Mouse (Mus musculus) small intestine, adult 2 months (tissue): ENCODE measurements around the gene Ulk4. TPM values are rescaled to one million over a fixed set of nuclear protein-coding genes. Genes with fewer than 3 reads are reported as not detected.
"Not testable (repeated sequence)": the region's sequence is repeated elsewhere in the genome, so short reads cannot be mapped to it uniquely, and the experiment has no call there.

ENCODE experiments used
- H3K27ac ChIP-seq: fragments of 200-500 bp; 2 replicates; pipeline ENCODE4 v1.5.1; 2012; ENCODE audit warnings: low read depth, low read length, control low read depth, inconsistent platforms; ENCODE audit not compliant: insufficient read depth
- H3K27me3 ChIP-seq: fragments of 200-500 bp; 2 replicates; pipeline ENCODE4 v1.6.1; 2012; ENCODE audit warnings: mild to moderate bottlenecking, moderate library complexity, low read length, inconsistent platforms; ENCODE audit not compliant: control insufficient read depth, insufficient read depth
- H3K36me3 ChIP-seq: fragments of 200-500 bp; 2 replicates; pipeline ENCODE4 v1.6.1; 2012; ENCODE audit warnings: mild to moderate bottlenecking, low read length, control low read depth, inconsistent platforms; ENCODE audit not compliant: control insufficient read depth, insufficient read depth
- H3K4me1 ChIP-seq: fragments of 200-500 bp; 2 replicates; pipeline ENCODE4 v1.6.1; 2012; ENCODE audit warnings: low read length, inconsistent platforms, mixed read lengths; ENCODE audit not compliant: control insufficient read depth, insufficient read depth, insufficient read length
- H3K4me3 ChIP-seq: fragments of 200-500 bp; 2 replicates; pipeline ENCODE4 v1.5.1; 2012; ENCODE audit warnings: low read depth, mild to moderate bottlenecking, control low read depth, inconsistent platforms, low read length, moderate library complexity
- CTCF ChIP-seq: fragments of 200-500 bp; IDR thresholded peaks from 2 replicates; pipeline ENCODE4 v1.5.1; 2012; ENCODE audit warnings: low read depth, mild to moderate bottlenecking, control low read depth, inconsistent platforms, low read length, moderate library complexity, mixed read lengths; ENCODE audit not compliant: insufficient replicate concordance, insufficient read length; ENCODE audit errors: extremely low read depth
- POLR2A ChIP-seq: fragments of 200-500 bp; IDR thresholded peaks from 2 replicates; pipeline ENCODE4 v1.6.1; 2012; ENCODE audit warnings: low read depth, mild to moderate bottlenecking, control low read depth, inconsistent platforms, low read length, moderate library complexity
- WGBS: fragments of 180-500 bp; shearing (Covaris S2); methylation state at CpG from one replicate; pipeline ENCODE4 v1.1.7; 2018; 5-methylcytosine and 5-hydroxymethylcytosine counted together
- polyA plus RNA-seq: library from polyadenylated mRNA; depleted of rRNA; stranded (reverse); fragments of >200 nt; gene quantifications from 2 replicates; pipeline ENCODE4 v1.2.3, GENCODE M21; 2012

The Ulk4 gene
- polyA plus RNA-seq, 1 experiment: 0.65 TPM

DNA sequence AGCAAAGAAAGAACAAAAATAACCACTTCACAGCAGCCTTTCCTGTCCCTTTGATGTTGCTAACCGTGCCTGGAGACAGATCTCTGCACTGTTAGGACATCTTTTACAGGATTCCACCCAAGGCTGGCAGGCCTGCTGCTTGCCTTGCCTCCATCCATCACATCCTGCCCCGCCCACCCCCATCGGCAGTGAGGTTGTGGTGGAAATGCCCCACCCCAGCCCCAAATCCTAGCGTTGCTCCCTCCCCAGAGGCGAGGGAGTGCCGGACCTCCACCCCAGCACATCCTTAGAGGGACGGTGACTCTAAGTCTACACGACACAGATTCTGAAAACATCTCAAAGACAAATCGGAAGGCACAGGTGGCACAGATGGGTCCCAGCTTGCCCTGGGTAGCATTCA, 219.6 kb downstream of the Ulk4 start:
- H3K27ac ChIP-seq: no peak overlapping the region
- WGBS: 48% methylated on average over 9 of the region's 9 CpGs
- TF ChIP-seq POLR2A (no peak), CTCF (no peak)

DNA sequence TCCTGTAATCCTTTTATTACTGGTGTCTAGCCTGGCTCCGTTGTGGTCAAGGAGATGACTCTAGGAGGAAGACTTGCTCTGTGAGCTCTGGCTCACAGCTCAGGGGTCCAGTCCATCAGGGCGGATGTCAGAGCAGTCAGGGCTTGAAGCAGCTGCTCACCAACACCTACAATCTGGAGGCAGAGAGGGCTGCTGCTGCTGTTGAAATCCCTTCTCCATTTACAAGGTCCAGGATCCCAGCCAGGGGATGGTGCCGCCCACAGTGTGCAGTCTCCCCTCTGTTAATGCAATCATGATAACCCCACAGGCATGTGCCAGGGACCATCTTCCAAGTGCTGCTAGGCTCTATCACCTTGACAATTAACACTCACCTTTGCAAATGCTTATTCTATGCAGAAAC, 220.5 kb downstream of the Ulk4 start:
- 76% methylated on average over 3 of the region's 3 CpGs for WGBS
- no peak overlapping the region for H3K27ac ChIP-seq
- H3K36me3 ChIP-seq: no peaks in the 10 kb centered on the region
- H3K27me3 ChIP-seq: no peaks in the 10 kb centered on the region
- TF ChIP-seq POLR2A: no peak
- H3K4me3 ChIP-seq: no peak overlapping the region
- no peaks in the 10 kb centered on the region for H3K4me1 ChIP-seq

More for the DNA sequence above, 219.6 kb downstream of the Ulk4 start:
- H3K4me1 ChIP-seq: no peaks in the 10 kb centered on the region
- no peak overlapping the region for H3K4me3 ChIP-seq
- no peaks in the 10 kb centered on the region for H3K36me3 ChIP-seq
- H3K27me3 ChIP-seq: no peaks in the 10 kb centered on the region

DNA sequence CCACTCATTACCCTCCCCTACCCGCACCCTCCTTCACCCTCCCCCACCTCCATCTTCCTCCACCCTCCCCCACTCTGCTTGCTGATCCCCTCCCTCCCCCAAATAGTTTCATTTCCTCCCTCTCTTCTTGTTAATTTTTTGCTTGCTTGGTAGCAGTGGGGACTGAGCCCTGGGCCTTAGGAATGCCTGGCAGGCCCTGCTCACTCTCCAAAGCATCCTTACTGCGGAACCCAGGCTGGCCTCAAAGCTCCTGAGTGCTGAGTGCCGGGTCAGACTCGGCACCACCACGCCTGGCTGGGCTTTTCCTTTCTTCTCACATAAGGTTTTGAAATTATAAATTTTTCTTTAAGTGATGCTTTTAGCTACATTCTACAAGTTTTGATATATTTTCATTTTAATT, 221.0 kb downstream of the Ulk4 start:
- TF ChIP-seq POLR2A: no peak
- TF ChIP-seq CTCF: no peak
- Histone ChIP-seq H3K27me3 (no peaks in the 10 kb centered on the region), H3K4me3 (no peak overlapping the region), H3K36me3 (no peaks in the 10 kb centered on the region), H3K4me1 (no peaks in the 10 kb centered on the region), H3K27ac (no peak overlapping the region)
- 77% methylated on average over 5 of the region's 5 CpGs for WGBS

DNA sequence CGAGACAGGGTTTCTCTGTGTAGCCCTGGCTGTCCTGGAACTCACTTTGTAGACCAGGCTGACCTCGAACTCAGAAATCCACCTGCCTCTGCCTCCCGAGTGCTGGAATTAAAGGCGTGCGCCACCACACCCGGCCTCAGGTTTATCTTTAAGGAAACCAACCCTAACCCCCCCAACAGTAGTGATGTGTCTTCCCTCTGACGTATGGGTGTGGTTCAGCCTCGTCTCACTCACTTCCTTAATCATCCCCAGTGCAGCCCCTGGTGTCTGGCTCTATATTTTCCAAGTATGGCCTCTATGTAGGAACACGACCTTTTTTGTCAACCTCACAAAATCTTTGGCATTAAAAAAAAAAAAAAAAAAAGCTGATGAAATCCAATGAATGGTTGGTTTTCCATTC, 231.3 kb downstream of the Ulk4 start:
- not testable (repeated sequence) for H3K27ac ChIP-seq, H3K4me3 ChIP-seq
- WGBS: 53% methylated on average over 9 of the region's 9 CpGs

DNA sequence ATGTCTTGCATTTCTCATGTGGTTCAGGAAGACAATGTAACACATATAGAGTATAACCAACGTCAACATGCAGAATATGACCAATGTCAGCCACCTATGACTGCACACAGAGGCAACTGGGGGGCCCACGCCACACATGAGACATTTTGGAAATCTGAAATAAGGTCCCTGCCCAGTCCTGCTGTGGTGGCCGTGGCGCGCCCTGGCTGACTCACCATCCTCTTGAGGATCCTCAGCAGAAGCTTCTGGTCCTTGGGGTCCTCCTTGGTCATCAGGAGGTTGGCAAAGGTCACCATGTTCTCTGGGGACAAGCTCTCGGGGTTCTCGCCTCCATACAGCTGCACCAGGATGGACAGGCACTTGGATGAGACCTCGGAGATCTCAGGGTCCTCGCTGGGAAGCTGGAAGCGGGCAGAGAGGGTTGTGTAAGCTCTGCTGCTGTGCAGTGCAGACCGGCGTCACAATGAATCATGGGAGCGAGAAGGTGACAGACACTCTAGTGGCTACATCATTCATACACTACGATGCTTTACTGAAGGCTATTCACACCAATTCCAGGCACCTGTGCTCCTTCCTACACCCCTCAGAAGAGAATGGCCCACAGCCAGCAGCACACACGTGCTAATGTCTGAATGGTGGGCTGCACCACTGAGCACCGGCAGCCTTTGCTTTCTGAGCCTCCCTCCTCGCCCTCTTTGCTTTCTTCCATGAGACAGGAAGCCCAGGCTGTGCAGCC, 232.4 kb downstream of the Ulk4 start:
- Histone ChIP-seq H3K27ac (no peak overlapping the region), H3K36me3 (no peaks in the 10 kb centered on the region), H3K4me1 (no peaks in the 10 kb centered on the region), H3K4me3 (no peak overlapping the region), H3K27me3 (no peaks in the 10 kb centered on the region)
- TF ChIP-seq CTCF (no peak), POLR2A (no peak)
- WGBS: 85% methylated on average over 17 of the region's 17 CpGs

More for the DNA sequence above, 231.3 kb downstream of the Ulk4 start:
- H3K27me3 ChIP-seq, H3K36me3 ChIP-seq, H3K4me1 ChIP-seq: not testable (repeated sequence)

DNA sequence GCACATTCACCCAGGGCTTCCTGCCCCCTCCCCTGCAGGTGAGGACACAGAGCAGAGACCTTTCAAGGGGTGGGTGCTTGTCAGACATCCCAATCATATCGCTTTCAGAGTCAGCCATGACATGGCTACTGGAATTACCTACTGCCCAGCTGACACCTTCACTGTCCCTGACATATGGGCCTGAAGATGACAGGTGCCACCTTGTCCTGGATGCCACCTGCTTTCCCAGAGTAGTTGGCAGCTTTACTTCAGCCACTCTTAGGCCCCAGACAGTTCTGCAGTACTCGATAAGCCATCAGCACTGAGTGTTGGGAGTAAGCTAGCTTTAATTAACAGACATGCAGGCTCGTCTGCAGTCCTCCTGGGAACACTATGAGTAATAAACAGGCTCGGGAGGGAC, 234.0 kb downstream of the Ulk4 start:
- H3K27ac ChIP-seq: no peak overlapping the region
- no peaks in the 10 kb centered on the region for H3K4me1 ChIP-seq
- 83% methylated on average over 4 of the region's 4 CpGs for WGBS
- TF ChIP-seq POLR2A (no peak), CTCF (no peak)
- no peaks in the 10 kb centered on the region for H3K36me3 ChIP-seq
- H3K27me3 ChIP-seq: no peaks in the 10 kb centered on the region
- no peak overlapping the region for H3K4me3 ChIP-seq

DNA sequence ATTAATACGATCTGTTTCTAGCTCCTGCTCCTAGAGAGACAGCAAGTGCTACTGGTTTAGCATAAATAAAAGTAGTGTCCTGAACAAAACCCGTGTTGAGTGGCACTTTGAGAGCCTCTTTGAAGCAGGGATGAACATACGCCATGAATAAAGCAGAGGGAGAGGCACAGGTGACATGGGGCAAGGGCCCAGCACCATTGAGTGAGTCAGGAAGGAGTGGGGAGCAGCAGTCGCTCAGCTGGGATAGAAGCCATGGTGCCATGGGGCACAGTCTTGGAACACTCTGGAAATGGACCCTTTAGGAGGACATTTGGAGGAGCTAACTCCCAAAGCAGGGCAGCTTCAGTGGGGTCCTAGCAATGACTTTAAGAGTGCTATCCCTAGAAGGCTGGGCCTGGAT, 238.6 kb downstream of the Ulk4 start:
- no peak overlapping the region for H3K27ac ChIP-seq
- WGBS: 73% methylated on average over 4 of the region's 4 CpGs
- no peaks in the 10 kb centered on the region for H3K36me3 ChIP-seq
- H3K4me1 ChIP-seq: no peaks in the 10 kb centered on the region
- no peaks in the 10 kb centered on the region for H3K27me3 ChIP-seq
- no peak overlapping the region for H3K4me3 ChIP-seq
- no peak for TF ChIP-seq CTCF
- TF ChIP-seq POLR2A: no peak

DNA sequence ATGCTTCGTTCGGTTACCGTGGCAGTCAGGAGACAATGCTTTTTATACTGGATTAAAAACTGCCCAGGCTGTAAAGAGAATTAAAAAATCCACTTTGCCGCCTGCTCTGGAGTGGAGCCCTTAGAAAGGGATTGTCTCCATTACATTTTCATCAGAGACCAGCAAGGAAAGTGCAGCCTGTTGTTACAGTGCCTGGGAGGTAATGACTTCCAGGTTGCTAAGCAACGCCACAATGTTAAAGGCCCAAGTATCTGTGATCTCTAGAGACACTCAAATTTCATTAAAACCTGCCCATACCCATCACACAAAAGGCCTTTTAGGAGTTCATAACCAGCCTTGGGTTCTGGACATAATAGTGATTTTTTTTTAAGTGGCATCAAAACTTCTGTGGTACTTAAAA, 239.0 kb downstream of the Ulk4 start:
- 84% methylated on average over 5 of the region's 5 CpGs for WGBS
- no peaks in the 10 kb centered on the region for H3K27me3 ChIP-seq
- no peak for TF ChIP-seq POLR2A
- TF ChIP-seq CTCF: no peak
- H3K36me3 ChIP-seq: no peaks in the 10 kb centered on the region
- no peaks in the 10 kb centered on the region for H3K4me1 ChIP-seq
- no peak overlapping the region for H3K4me3 ChIP-seq
- no peak overlapping the region for H3K27ac ChIP-seq
